1 mouse cellular context compared by ENCODE assay signal in the genomic region with DNA sequence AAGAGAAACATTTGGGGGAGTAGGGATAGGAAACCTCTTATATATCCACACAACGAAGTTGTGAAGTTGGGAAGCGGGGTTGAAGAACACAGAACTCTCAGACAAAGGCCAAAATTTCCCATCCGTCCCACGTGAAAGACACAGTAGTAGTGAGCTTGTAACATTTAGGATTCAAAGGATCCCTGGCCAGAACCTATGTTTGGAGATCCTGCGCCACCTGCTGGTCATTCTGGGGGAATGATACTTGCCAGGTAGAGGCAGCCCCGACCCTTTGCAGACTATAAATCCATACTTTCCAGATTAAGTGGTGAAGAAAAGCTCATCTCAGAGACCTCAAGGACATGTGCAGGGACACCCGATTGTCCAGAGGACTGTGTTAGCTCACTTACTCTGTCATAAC.
TF ChIP-seq lines count a peak whose summit lies in the region.

No protein-coding gene starts in this region.

TF ChIP-seq in C2C12, 6 proteins besides CTCF, POLR2A, EP300 and RAD21:
- TF ChIP-seq MYOG (IDR thresholded peaks at IDR 0.05; ENCODE audit: control insufficient read depth, extremely low read depth, insufficient read length) (no peak), USF1 (IDR thresholded peaks at IDR 0.05; ENCODE audit: low read depth) (no peak), MYOD1 (IDR thresholded peaks at IDR 0.05; ENCODE audit: control insufficient read depth, insufficient read length, low read depth) (no peak), FOSL1 (IDR thresholded peaks at IDR 0.05; ENCODE audit: insufficient read depth, low read length, poor library complexity, severe bottlenecking) (no peak), CEBPB (IDR thresholded peaks at IDR 0.05; ENCODE audit: low read depth) (no peak), MAX (IDR thresholded peaks at IDR 0.05) (no peak)
